Mouse (Mus musculus) testis, adult 2 months (tissue): ENCODE data around the gene Mynn.

ENCODE experiments used
- CTCF ChIP-seq: fragments of 200-500 bp; IDR thresholded peaks from 2 replicates; pipeline ENCODE4 v1.5.1; 2012; ENCODE audit warnings: low read depth, mild to moderate bottlenecking, inconsistent platforms, low read length, moderate library complexity; ENCODE audit not compliant: control insufficient read depth, insufficient read depth, insufficient replicate concordance
- POLR2A ChIP-seq: fragments of 200-500 bp; IDR thresholded peaks from 2 replicates; pipeline ENCODE4 v1.6.1; 2012; ENCODE audit warnings: low read depth, mild to moderate bottlenecking, inconsistent platforms, low read length, moderate library complexity; ENCODE audit not compliant: control insufficient read depth

DNA sequence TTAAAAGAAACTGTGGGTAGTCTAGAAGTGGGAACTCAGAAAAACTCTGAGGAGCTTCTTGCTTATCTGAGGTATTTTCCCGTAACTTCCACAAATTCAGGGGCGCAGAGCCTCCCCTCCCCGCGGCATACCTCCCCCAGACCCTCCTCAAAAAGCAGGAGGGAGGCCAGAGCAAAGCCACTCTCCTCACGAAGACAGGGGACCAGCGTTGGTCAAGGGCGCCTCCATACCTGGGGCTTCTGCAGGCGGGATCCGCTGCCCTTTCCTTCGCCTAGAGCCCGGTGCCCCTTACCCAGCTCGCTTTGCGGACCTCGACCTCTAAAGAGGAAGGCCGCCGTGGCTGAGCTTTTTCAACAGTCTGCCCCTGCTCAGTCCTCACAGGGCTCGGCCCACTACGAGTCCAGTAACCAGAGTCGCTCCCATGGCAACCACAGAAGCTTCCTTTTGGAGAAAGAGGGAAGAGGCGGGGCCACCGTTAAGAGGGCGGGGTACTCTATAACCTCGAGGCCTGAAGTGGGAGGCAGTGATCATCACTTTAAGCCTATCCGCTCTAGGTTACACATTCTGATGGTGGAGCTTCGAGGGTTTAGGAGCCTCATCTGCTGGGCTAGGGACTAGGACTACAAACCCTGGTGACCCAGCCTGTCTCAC lies 45.7 kb downstream of the Mynn start, which contains the start of gene Lrrc34:
- peak; percentile 82 for TF ChIP-seq POLR2A
- TF ChIP-seq CTCF: no peak
